ENCODE assay signal across 7 mouse cellular contexts in the genomic region with DNA sequence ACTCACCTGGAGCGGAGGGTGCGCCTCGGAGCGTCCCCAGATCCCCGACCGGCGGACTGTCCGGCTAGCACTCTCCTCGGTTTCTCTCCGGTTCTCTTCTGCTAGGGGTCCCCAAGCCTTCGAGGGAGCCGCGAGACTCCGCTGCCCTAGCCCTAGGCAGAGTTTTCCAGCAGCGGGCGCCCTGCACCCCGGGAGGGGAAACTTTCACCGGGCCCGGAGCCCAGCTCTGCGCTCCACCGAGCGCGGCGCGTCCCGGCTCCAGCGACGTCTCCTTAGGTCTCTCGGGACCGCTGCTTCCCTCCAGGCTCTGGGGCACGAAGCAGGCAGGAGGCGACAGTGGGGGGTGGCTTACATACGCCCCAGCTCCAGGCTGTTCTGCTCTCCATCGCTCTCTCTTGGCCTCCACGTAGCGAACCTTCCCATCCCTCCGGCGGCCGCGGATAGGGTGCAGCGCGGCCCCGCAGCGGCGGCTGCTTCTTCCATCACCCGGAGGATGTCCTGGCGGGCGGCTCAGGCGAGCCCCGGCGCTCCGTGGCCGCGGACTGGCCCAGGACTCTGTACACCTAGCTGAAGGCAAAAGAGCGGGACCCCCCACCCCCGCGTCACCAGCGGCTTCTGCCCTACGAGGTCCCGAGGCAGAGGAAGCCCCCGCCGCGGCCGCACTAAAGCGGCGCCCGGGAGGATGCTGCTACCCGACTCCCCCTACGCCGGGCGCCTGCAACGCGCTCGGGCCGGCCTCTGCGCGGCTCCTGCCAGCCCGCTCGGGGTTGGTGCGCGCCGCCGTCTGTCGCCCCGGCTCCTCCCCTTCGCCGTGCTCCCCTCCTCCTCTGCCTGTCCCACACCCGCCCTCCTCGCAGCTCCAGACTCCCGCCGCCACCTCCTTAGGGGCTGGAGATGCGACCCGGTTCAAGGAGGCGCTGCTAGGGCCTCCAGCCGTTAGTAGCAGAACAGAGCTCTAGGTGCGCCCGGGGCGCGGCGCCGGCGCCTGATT. TPM values are rescaled to one million over a fixed set of nuclear protein-coding genes. Genes with fewer than 3 reads are reported as not detected.
DNase-seq lines count a peak whose midpoint lies in the region; ATAC-seq and TF ChIP-seq lines count a peak whose summit lies in the region.

Gene Chst2, minus strand, starts transcription at position 152 of the 991 bp plus-strand sequence.

- WGBS in embryonic facial prominence, embryonic 10.5 days, result under 1% methylated on average over 102 of the region's 102 CpGs
- WGBS in midbrain, embryonic 11.5 days, result under 1% methylated on average over 78 of the region's 102 CpGs
- under 1% methylated on average over 100 of the region's 102 CpGs for WGBS in spleen, adult 2 months

- H3K9ac ChIP-seq in midbrain, embryonic 11.5 days (ENCODE audit: low read length), result peak within 1 kb of the TSS; percentile 85

- H3K36me3 ChIP-seq in embryonic facial prominence, embryonic 10.5 days (replicated peaks), result 0 out of 2 replicates have a peak, but pooled peaks cover 2% of the 10 kb centered on the region
- no peaks in the 10 kb centered on the region for H3K36me3 ChIP-seq in midbrain, embryonic 11.5 days (ENCODE audit: control insufficient read depth, insufficient read depth, low read length)
- H3K36me3 ChIP-seq in spleen, adult 2 months (ENCODE audit: control insufficient read depth, insufficient read depth, low read length), result no peaks in the 10 kb centered on the region

- peak within 1 kb of the TSS; percentile 82 for H3K4me3 ChIP-seq in embryonic facial prominence, embryonic 10.5 days
- peak within 1 kb of the TSS; percentile 74 for H3K4me3 ChIP-seq in midbrain, embryonic 11.5 days (ENCODE audit: low read depth, low read length)
- H3K4me3 ChIP-seq in spleen, adult 2 months (ENCODE audit: extremely low read depth, insufficient read depth, insufficient read length), result peak within 1 kb of the TSS; percentile 52

- intact Hi-C loops in left cerebral cortex, postnatal 4 days (cut with DNase I), result loop anchor here (2.0 to 10.0 kb wide), 3 partner anchors 66 to 668 kb away; no protein-coding TSS in a partner anchor

- peak within 1 kb of the TSS; percentile 88 for H3K27ac ChIP-seq in embryonic facial prominence, embryonic 10.5 days (replicated peaks)
- H3K27ac ChIP-seq in midbrain, embryonic 11.5 days (ENCODE audit: low read depth, low read length), result peak within 1 kb of the TSS; percentile 51
- H3K27ac ChIP-seq in spleen, adult 2 months (ENCODE audit: insufficient read depth, low read length), result peak within 1 kb of the TSS; percentile 13; the same call in 1 of the 2 replicates

- no peak for TF ChIP-seq CTCF in spleen, adult 2 months (IDR thresholded peaks at IDR 0.05; ENCODE audit: extremely low read depth, insufficient read depth, insufficient read length, insufficient replicate concordance)

- H3K4me1 ChIP-seq in embryonic facial prominence, embryonic 10.5 days, result peaks cover 33% of the 10 kb centered on the region
- peaks cover 12% of the 10 kb centered on the region; the same call in 1 of the 2 replicates for H3K4me1 ChIP-seq in midbrain, embryonic 11.5 days (ENCODE audit: control insufficient read depth, insufficient read depth, low read length)
- H3K4me1 ChIP-seq in spleen, adult 2 months (ENCODE audit: control insufficient read depth, insufficient read depth, insufficient read length), result peaks cover 13% of the 10 kb centered on the region

- TF ChIP-seq POLR2A in spleen, adult 2 months (IDR thresholded peaks at IDR 0.05; ENCODE audit: low read depth, low read length), result no peak

- H3K27me3 ChIP-seq in embryonic facial prominence, embryonic 10.5 days (replicated peaks; ENCODE audit: low read depth, poor library complexity, severe bottlenecking), result peaks cover 41% of the 10 kb centered on the region
- H3K27me3 ChIP-seq in midbrain, embryonic 11.5 days (ENCODE audit: control insufficient read depth, insufficient read depth, low read length), result no peaks in the 10 kb centered on the region; the same call in 1 of the 2 replicates
- peaks cover 18% of the 10 kb centered on the region for H3K27me3 ChIP-seq in spleen, adult 2 months (ENCODE audit: control insufficient read depth, insufficient read depth, low read length)

- no peaks in the 10 kb centered on the region for H3K9me3 ChIP-seq in embryonic facial prominence, embryonic 10.5 days
- no peaks in the 10 kb centered on the region for H3K9me3 ChIP-seq in midbrain, embryonic 11.5 days (ENCODE audit: control insufficient read depth, low read length)

- peak; percentile 95 for DNase-seq in adrenal gland, postnatal 10 days
- peak; percentile 94 for DNase-seq in embryonic facial prominence, embryonic 10.5 days (ENCODE audit: low spot score)
- peak; percentile 82 to 91 for DNase-seq in heart, adult 18-20 months
- DNase-seq in kidney, adult 11 months, result peak; percentile 73
- DNase-seq in left cerebral cortex, postnatal 4 days, result peak; percentile 91
- DNase-seq in midbrain, embryonic 11.5 days (ENCODE audit: low spot score, missing footprints), result peak; percentile 98
- DNase-seq in spleen, adult 2 months (ENCODE audit: low read depth in 1 of 2, low spot score in 2 of 2), result no peak

- ATAC-seq in midbrain, embryonic 11.5 days (ENCODE audit: low FRiP score), result peak; percentile 95

- H3K4me2 ChIP-seq in midbrain, embryonic 11.5 days, result peak within 1 kb of the TSS; percentile 94

RNA-seq across cellular contexts. Expression of gene Chst2, which starts in this region (rescaled TPM):
- 10 to 100 TPM; 16.2 to 18.7 TPM for total RNA-seq in adrenal gland, postnatal 10 days (2021)
- 3.4 and 3.9 TPM in 2 replicates for polyA plus RNA-seq in embryonic facial prominence, embryonic 10.5 days (2016; fragmentation: Nextera tagmentation; extraction: Ambion mirVana)
- 1 to 10 TPM; 1.2 TPM for total RNA-seq in heart, adult 18-20 months (2021)
- total RNA-seq in left cerebral cortex, postnatal 4 days (2021), result 10 to 100 TPM; 53.2 to 63.3 TPM
- 8.2 and 8.4 TPM in 2 replicates for polyA plus RNA-seq in midbrain, embryonic 11.5 days (2014; fragmentation: Nextera tagmentation; extraction: Ambion mirVana)
- polyA plus RNA-seq in spleen, adult 2 months (2012; rRNA removed), result 2.1 and 2.6 TPM in 2 replicates

Comparison
In these comparisons a context has a peak if more than half of its experiments do, and no peak if none do; other contexts are left out.
1. RNA of gene Chst2 (total RNA-seq): 53.2 to 63.3 TPM in left cerebral cortex, postnatal 4 days and 16.2 to 18.7 TPM in adrenal gland, postnatal 10 days; 1.2 TPM in heart, adult 18-20 months; every median in the first group is over 4 times any median in the second.
2. DNase-seq: peak in adrenal gland, postnatal 10 days (single experiment), embryonic facial prominence, embryonic 10.5 days (single experiment), heart, adult 18-20 months (2 of 2), kidney, adult 11 months (single experiment), left cerebral cortex, postnatal 4 days (single experiment) and midbrain, embryonic 11.5 days (single experiment); none in spleen, adult 2 months (0 of 2).
3. H3K27ac ChIP-seq: peak in every context shown above with its lines; median percentile 88 in embryonic facial prominence, embryonic 10.5 days; 51 in midbrain, embryonic 11.5 days; 13 in spleen, adult 2 months.
4. Peak in every context shown above with its lines, with median percentiles within 50 percentile points of each other: H3K4me3 ChIP-seq.